Mouse (Mus musculus) G1E (cell line): ENCODE data around the gene Tbc1d2.

Experiments
- CTCF ChIP-seq: IDR thresholded peaks from 2 replicates; pipeline ENCODE4 v1.5.1; 2012; ENCODE audit warnings: low read depth, low read length, inconsistent platforms, mixed read lengths
- GATA1 ChIP-seq: IDR thresholded peaks from 2 replicates; pipeline ENCODE4 v1.6.1; 2012; ENCODE audit warnings: borderline replicate concordance, low read length, inconsistent platforms, mixed read lengths
- GATA2 ChIP-seq: IDR thresholded peaks from 2 replicates; pipeline ENCODE4 v1.6.1; 2012; ENCODE audit warnings: low read depth, low read length, inconsistent platforms, borderline replicate concordance
- POLR2AphosphoS5 ChIP-seq: IDR thresholded peaks from 2 replicates; pipeline ENCODE4 v1.6.1; 2012; ENCODE audit warnings: low read depth, low read length, inconsistent platforms; ENCODE audit not compliant: insufficient replicate concordance
- TAL1 ChIP-seq: conservative IDR thresholded peaks from 2 replicates; pipeline ENCODE4 v1.6.1; 2012; ENCODE audit warnings: low read depth, low read length, inconsistent platforms, mixed read lengths

DNA sequence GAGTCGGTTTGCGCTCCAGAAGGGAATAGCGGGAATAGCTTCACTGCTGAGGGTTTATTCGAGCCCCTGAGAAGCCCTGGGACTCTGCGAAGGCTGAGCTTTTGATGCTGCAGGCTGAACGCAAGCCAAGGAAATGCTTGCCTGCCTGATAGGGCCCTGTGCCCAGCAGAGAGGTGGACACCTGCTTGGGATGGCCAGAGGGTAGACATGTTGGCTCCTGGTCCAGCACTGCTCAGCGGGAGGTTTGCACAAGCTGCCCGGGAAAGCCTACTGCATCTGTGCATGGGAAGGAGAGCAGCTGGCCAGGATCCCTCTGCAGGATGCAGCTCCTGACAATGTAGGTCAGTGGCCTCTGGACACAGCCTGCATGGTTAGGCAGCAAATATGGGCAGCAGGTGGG, 40.6 kb upstream of the Tbc1d2 start:
- TF ChIP-seq CTCF, result no peak
- TF ChIP-seq POLR2AphosphoS5, result no peak
- TF ChIP-seq TAL1, result no peak
- TF ChIP-seq GATA1, result no peak
- no peak for TF ChIP-seq GATA2
